Mouse (Mus musculus) CH12.LX (cell line): Measurements from ENCODE around the gene Grik2. TPM values are rescaled to one million over a fixed set of nuclear protein-coding genes. Genes with fewer than 3 reads are reported as not detected.

Experiments used
- DNase-seq: peaks from one replicate; pipeline ENCODE4 v3.0.0-alpha.2; 2013; ENCODE audit errors: extremely low read depth
- H3K27ac ChIP-seq: 2 replicates; pipeline ENCODE4 v1.5.1; 2012; ENCODE audit warnings: low read depth, mild to moderate bottlenecking, control low read depth, moderate library complexity; ENCODE audit not compliant: insufficient read depth
- H3K27me3 ChIP-seq: replicated peaks from 2 replicates; pipeline ENCODE3; 2012; ENCODE audit warnings: inconsistent platforms
- H3K36me3 ChIP-seq, 2 experiments: replicated peaks in 1 of 2; 2 replicates each; pipeline versions ENCODE3 to v1.6.1; 2012; ENCODE audit warnings: inconsistent platforms in 1 of 2, low read length in 1 of 2, mild to moderate bottlenecking in 1 of 2, mixed read lengths in 1 of 2, moderate library complexity in 1 of 2; ENCODE audit not compliant: control insufficient read depth in 1 of 2, insufficient read depth in 1 of 2
- H3K4me1 ChIP-seq, 2 experiments: 2 replicates each; pipeline ENCODE4 v1.6.1; 2012; ENCODE audit warnings: inconsistent platforms in 1 of 2, moderate library complexity in 1 of 2; ENCODE audit not compliant: insufficient read depth in 2 of 2, control insufficient read depth in 1 of 2
- H3K4me2 ChIP-seq: 2 replicates; pipeline ENCODE4 v1.6.1; 2012; ENCODE audit warnings: low read depth, mild to moderate bottlenecking, control low read depth; ENCODE audit not compliant: poor library complexity, insufficient read depth, severe bottlenecking
- H3K4me3 ChIP-seq, 3 experiments: fragments of 150-350 bp in 1 of 3; sonication (generic) in 1 of 3; replicated peaks in 1 of 3; 2 replicates each; pipeline versions ENCODE3 to v1.5.1; 2011 to 2012; ENCODE audit warnings: low read depth in 2 of 3, low read length in 2 of 3, mild to moderate bottlenecking in 2 of 3, moderate library complexity in 2 of 3, control low read depth in 1 of 3, improper control_type of control experiment in 1 of 3, inconsistent platforms in 1 of 3, mixed read lengths in 1 of 3; ENCODE audit not compliant: poor library complexity in 1 of 3
- H3K79me2 ChIP-seq: replicated peaks from 2 replicates; pipeline ENCODE4 v1.6.1; 2012; ENCODE audit warnings: mild to moderate bottlenecking, moderate library complexity; ENCODE audit not compliant: control insufficient read depth, poor library complexity, insufficient read depth, severe bottlenecking; ENCODE audit errors: extremely low read depth
- H3K9ac ChIP-seq: 2 replicates; pipeline ENCODE4 v1.6.1; 2012; ENCODE audit warnings: low read depth, mild to moderate bottlenecking, control low read depth, moderate library complexity; ENCODE audit not compliant: insufficient read depth
- H3K9me3 ChIP-seq: replicated peaks from 2 replicates; pipeline ENCODE3; 2012; ENCODE audit warnings: low read length, inconsistent platforms, mixed read lengths
- CHD2 ChIP-seq: IDR thresholded peaks from 2 replicates; pipeline ENCODE4 v1.6.1; 2011; ENCODE audit warnings: low read length, improper control_type of control experiment
- CTCF ChIP-seq, 2 experiments: IDR thresholded peaks in 1 of 2; conservative IDR thresholded peaks in 1 of 2; 2 replicates each; pipeline ENCODE4 v1.5.1; 2011 to 2012; ENCODE audit warnings: low read depth in 2 of 2, low read length in 2 of 2, improper control_type of control experiment in 1 of 2, inconsistent platforms in 1 of 2, mild to moderate bottlenecking in 1 of 2, moderate library complexity in 1 of 2
- IRF4 ChIP-seq: IDR thresholded peaks from 2 replicates; pipeline ENCODE4 v1.6.1; 2014; ENCODE audit warnings: low read depth, mild to moderate bottlenecking, inconsistent platforms, low read length, improper control_type of control experiment
- KAT2A ChIP-seq: IDR thresholded peaks from 2 replicates; pipeline ENCODE4 v1.6.1; 2012; ENCODE audit warnings: low read length, improper control_type of control experiment, inconsistent platforms; ENCODE audit not compliant: insufficient replicate concordance
- MAZ ChIP-seq: IDR thresholded peaks from 2 replicates; pipeline ENCODE4 v1.6.1; 2012; ENCODE audit warnings: low read depth, mild to moderate bottlenecking, inconsistent platforms, low read length, improper control_type of control experiment, moderate library complexity
- NRF1 ChIP-seq: IDR thresholded peaks from 2 replicates; pipeline ENCODE4 v1.6.1; 2014; ENCODE audit warnings: low read depth, mild to moderate bottlenecking, inconsistent platforms, low read length, improper control_type of control experiment, moderate library complexity
- RAD21 ChIP-seq: IDR thresholded peaks from 2 replicates; pipeline ENCODE4 v1.6.1; 2011; ENCODE audit warnings: low read depth, mild to moderate bottlenecking, low read length, improper control_type of control experiment, moderate library complexity
- SMC3 ChIP-seq: IDR thresholded peaks from 2 replicates; pipeline ENCODE4 v1.6.1; 2011; ENCODE audit warnings: low read depth, low read length, improper control_type of control experiment
- UBTF ChIP-seq: IDR thresholded peaks from 2 replicates; pipeline ENCODE4 v1.6.1; 2012; ENCODE audit warnings: low read depth, mild to moderate bottlenecking, inconsistent platforms, low read length, improper control_type of control experiment, moderate library complexity
- ZC3H11A ChIP-seq: IDR thresholded peaks from 2 replicates; pipeline ENCODE4 v1.6.1; 2012; ENCODE audit warnings: low read depth, mild to moderate bottlenecking, inconsistent platforms, low read length, improper control_type of control experiment
- ZMIZ1 ChIP-seq: IDR thresholded peaks from 2 replicates; pipeline ENCODE4 v1.6.1; 2012; ENCODE audit warnings: low read depth, mild to moderate bottlenecking, inconsistent platforms, low read length, improper control_type of control experiment
- ZNF384 ChIP-seq: IDR thresholded peaks from 2 replicates; pipeline ENCODE4 v1.6.1; 2012; ENCODE audit warnings: low read depth, low read length, improper control_type of control experiment, inconsistent platforms
- dilution Hi-C: fragments of 300-500 bp; cut with MboI; formaldehyde crosslinking; loops from 2 replicates; pipeline ENCODE4 v1.14.3; 2020; ENCODE audit warnings: low sequenced_read_pairs; ENCODE audit not compliant: extremely low pct_unique_long_range_greater_than_20kb, extremely low pct_ligation_motif_present
- in situ Hi-C: fragments of 300-500 bp; cut with MboI; formaldehyde crosslinking; loops from 3 replicates; pipeline ENCODE4 v1.14.3; 2019; ENCODE audit warnings: low sequenced_read_pairs, low pct_ligation_motif_present, low pct_unique_long_range_greater_than_20kb, mixed read lengths
- polyA plus RNA-seq: library from polyadenylated mRNA; unstranded; fragments of >175 nt; gene quantifications from 2 replicates; pipeline ENCODE4 v1.2.1, GENCODE M21; 2012; ENCODE audit warnings: low read depth; ENCODE audit not compliant: insufficient read length
- total RNA-seq, 2 experiments: library from RNA; depleted of rRNA; stranded (reverse); fragments of 300-350 nt in 1 of 2; fragments of >200 nt in 1 of 2; gene quantifications; 2 replicates each; pipeline ENCODE4 v1.2.3; 2012 to 2014

The Grik2 gene
- total and polyA plus RNA-seq, 3 experiments, result not detected

DNA sequence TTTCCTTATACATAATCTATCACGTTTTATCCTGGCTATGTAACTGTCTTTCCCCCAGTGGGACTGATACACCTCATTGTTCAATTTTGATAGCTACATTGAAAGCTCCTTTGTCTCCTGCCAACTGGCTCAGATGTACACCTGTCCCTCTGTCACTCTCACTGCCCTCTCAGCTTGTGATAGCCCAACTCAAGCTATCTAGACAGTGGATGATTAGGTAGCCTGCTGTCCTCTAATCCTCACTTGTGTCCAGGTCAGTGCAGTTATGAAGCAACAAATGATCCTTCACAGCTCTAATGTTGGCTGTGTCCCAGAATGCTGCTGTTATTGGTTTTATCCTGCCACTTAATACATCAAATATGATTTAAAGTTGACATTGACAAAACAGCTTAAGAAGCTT lies 246.3 kb downstream of the Grik2 start:
- in situ Hi-C loops (no loop called here), dilution Hi-C loops (no loop called here)
- Histone ChIP-seq H3K4me2 (no peak overlapping the region), H3K4me3 (no peak overlapping the region), H3K27ac (no peak overlapping the region), H3K9me3 (no peaks in the 10 kb centered on the region), H3K9ac (no peak overlapping the region), H3K27me3 (no peaks in the 10 kb centered on the region), H3K79me2 (no peaks in the 10 kb centered on the region), H3K4me1 (no peaks in the 10 kb centered on the region), H3K36me3 (no peaks in the 10 kb centered on the region)
- no peak for DNase-seq
- TF ChIP-seq UBTF, result no peak
- TF ChIP-seq CHD2, result no peak
- no peak for TF ChIP-seq KAT2A
- no peak for TF ChIP-seq IRF4
- TF ChIP-seq ZNF384, result no peak
- no peak for TF ChIP-seq SMC3
- no peak for TF ChIP-seq ZC3H11A

DNA sequence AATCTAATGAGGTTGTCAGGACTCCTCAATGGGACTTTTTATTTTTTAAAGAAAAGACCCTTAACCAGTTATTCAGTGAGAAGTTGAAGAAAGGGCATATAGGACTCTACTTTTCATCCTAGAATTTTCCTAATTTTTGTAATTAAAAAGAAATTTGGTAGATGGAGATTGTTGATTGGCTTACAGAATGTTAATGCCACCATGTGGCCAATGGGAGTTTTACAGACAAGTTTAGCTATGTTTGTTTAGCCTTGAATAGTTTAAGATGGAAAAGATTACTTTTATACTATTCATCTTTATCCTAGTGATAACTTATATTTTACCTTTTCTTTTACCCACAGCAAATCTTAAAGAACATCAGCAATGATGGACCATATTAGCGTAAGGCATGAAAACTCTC lies 268.8 kb downstream of the Grik2 start:
- dilution Hi-C loops, result no loop called here
- TF ChIP-seq ZMIZ1 (no peak), CTCF (conservative IDR thresholded peaks at IDR 0.05 in 1 of 2, IDR thresholded peaks at IDR 0.05 in 1 of 2; ENCODE audit: low read depth in 2 of 2, low read length in 2 of 2) (peak in 1 of 2 experiments; percentile 33; a peak in 2 of 4 replicates), SMC3 (peak; percentile 16), MAZ (no peak), RAD21 (peak; percentile 44)
- no peak for DNase-seq

DNA sequence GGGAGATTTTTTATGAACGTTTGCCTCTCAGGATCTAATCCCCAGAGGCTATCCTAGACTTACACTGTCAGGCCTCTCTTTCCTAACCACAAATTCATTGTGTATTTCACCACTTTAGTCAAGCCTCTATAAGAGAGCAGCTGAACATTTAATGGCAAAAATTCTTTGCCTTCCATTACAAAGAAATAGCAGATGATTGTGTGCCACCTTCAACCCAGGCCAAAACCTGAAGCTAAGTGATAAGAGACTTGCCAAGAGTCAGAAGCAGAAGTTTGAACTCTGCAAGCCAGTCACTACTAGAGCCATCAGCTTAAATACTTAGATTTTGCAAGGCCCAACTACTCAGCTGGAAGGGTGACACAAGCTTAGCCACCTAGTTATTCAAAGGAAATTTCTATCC lies 287.9 kb downstream of the Grik2 start:
- no peaks in the 10 kb centered on the region for H3K9me3 ChIP-seq
- no peak overlapping the region for H3K9ac ChIP-seq
- H3K36me3 ChIP-seq, result no peaks in the 10 kb centered on the region
- no peak overlapping the region for H3K27ac ChIP-seq
- H3K4me2 ChIP-seq, result no peak overlapping the region
- H3K4me3 ChIP-seq, result no peak overlapping the region
- in situ Hi-C loops, result no loop called here
- H3K79me2 ChIP-seq, result no peaks in the 10 kb centered on the region
- H3K27me3 ChIP-seq, result no peaks in the 10 kb centered on the region
- H3K4me1 ChIP-seq, result no peaks in the 10 kb centered on the region
- TF ChIP-seq KAT2A, result no peak
- TF ChIP-seq ZMIZ1, result no peak
- TF ChIP-seq MAZ, result no peak
- no peak for TF ChIP-seq NRF1
- no peak for TF ChIP-seq IRF4
- DNase-seq, result no peak
- dilution Hi-C loops, result no loop called here

More for the DNA sequence above, 268.8 kb downstream of the Grik2 start:
- Histone ChIP-seq H3K27ac (no peak overlapping the region), H3K79me2 (no peaks in the 10 kb centered on the region), H3K4me3 (no peak overlapping the region), H3K36me3 (no peaks in the 10 kb centered on the region), H3K4me2 (no peak overlapping the region), H3K9ac (no peak overlapping the region), H3K27me3 (no peaks in the 10 kb centered on the region), H3K4me1 (no peaks in the 10 kb centered on the region), H3K9me3 (no peaks in the 10 kb centered on the region)
- in situ Hi-C loops, result no loop called here
